Mouse (Mus musculus) colon, adult 2 months (tissue): ENCODE measurements around the gene Mkrn1. TPM values are rescaled to one million over a fixed set of nuclear protein-coding genes. Genes with fewer than 3 reads are reported as not detected.

Experiments
- polyA plus RNA-seq: library from polyadenylated mRNA; depleted of rRNA; stranded (reverse); fragments of >200 nt; gene quantifications from 2 replicates; pipeline ENCODE4 v1.2.3, GENCODE M21; 2012; rRNA removed

Gene Mkrn1
- 117 and 142 TPM in 2 replicates for polyA plus RNA-seq

GRCm38 (mm10) chr6:39419851-39420721 lies at the start of gene Mkrn1:
TSS of gene Mkrn1 (minus strand) at chr6:39420462.

GRCm38 (mm10) chr6:39381125-39381880 lies 39.0 kb downstream of the Mkrn1 start, which contains the start of gene Rab19:
TSS of gene Rab19 (plus strand) at chr6:39381175.

DNA sequence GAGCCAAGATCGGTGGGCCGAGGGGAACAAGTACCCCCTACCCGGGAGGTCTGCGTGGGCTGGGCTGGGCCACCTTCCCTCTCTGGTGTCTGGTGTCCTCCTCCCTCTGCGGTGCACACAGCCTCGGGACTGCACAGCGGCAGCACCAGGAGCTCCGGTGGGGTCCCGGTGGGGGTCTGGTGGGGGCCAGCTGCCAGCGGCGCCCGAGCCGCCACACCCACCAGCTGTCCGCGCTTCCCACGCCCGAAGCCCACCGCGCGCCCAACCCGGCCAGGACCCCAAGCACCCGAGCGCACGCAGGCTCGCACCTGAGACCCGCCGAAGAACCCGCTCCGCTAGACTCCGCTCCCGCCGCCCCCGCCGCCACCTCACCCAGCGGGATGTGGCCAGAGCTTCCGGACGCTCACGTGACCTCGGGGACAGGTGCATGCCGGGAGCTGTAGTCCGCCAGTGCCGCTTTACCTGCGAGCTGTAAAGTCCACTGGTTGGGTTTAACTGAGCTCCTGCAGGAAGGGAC lies 42.9 kb downstream of the Mkrn1 start, which contains the start of gene Slc37a3:
Gene Slc37a3 (minus strand): TSS at position 365 of the 517 bp plus-strand sequence.

Other genes with a start within 250 kb of the Mkrn1 start
- 2.6 and 3.2 TPM in 2 replicates for gene Kdm7a, start 213.7 kb downstream of the Mkrn1 start, polyA plus RNA-seq
- 20.3 and 23.8 TPM in 2 replicates for gene Slc37a3, start 42.8 kb downstream of the Mkrn1 start, polyA plus RNA-seq
- 4.3 and 4.6 TPM in 2 replicates for gene Rab19, start 39.3 kb downstream of the Mkrn1 start, polyA plus RNA-seq
- gene Dennd2a, start 137.4 kb upstream of the Mkrn1 start, polyA plus RNA-seq, result 8.2 and 8.5 TPM in 2 replicates
- gene Adck2, start 153.4 kb upstream of the Mkrn1 start, polyA plus RNA-seq, result 14.7 and 16.3 TPM in 2 replicates
- 0.38 and 0.76 TPM in 2 replicates for gene Gm42420, start 165.3 kb upstream of the Mkrn1 start, polyA plus RNA-seq
- gene Ndufb2, start 172.1 kb upstream of the Mkrn1 start, polyA plus RNA-seq, result 313 and 572 TPM in 2 replicates